Mouse (Mus musculus): ENCODE measurements at regions not wholly inside any gene's neighbourhood (a gene's known extent, or its start where the extent isn't known, plus 50 kb on each side); places are given as distances from the start of the nearest gene placed in this dataset.
A peak's percentile ranks its signal among the peaks of the same experiment; 100 is the strongest.

GRCm38 (mm10) chr11:114478736-114479135 lies 189.6 kb upstream of the Rpl38 start:
- H3K9ac ChIP-seq (ENCODE audit: insufficient read depth, low read depth), result no peak overlapping the region
- dilution Hi-C loops (cut with MboI; ENCODE audit: extremely low pct_ligation_motif_present, extremely low pct_unique_long_range_greater_than_20kb, low sequenced_read_pairs), result no loop called here
- peak; percentile 41 for DNase-seq (ENCODE audit: extremely low read depth)

GRCm38 (mm10) chr11:114477365-114477764 lies 191.0 kb upstream of the Rpl38 start:
- DNase-seq (ENCODE audit: extremely low read depth), result peak; percentile 36
- H3K9me3 ChIP-seq (replicated peaks; ENCODE audit: low read length), result no peaks in the 10 kb centered on the region
- H3K9ac ChIP-seq (ENCODE audit: insufficient read depth, low read depth), result no peak overlapping the region
- no peaks in the 10 kb centered on the region for H3K36me3 ChIP-seq (replicated peaks in 1 of 2; ENCODE audit: control insufficient read depth in 1 of 2, insufficient read depth in 1 of 2, low read length in 1 of 2)
- peak; percentile 53 to 54 for TF ChIP-seq CTCF (conservative IDR thresholded peaks at IDR 0.05 in 1 of 2, IDR thresholded peaks at IDR 0.05 in 1 of 2; ENCODE audit: low read depth in 2 of 2, low read length in 2 of 2)
- no peak for TF ChIP-seq ZMIZ1 (IDR thresholded peaks at IDR 0.05; ENCODE audit: low read depth, low read length)
- no peak for TF ChIP-seq MYC (IDR thresholded peaks at IDR 0.05; ENCODE audit: low read depth, low read length)
- TF ChIP-seq MAFK (IDR thresholded peaks at IDR 0.05; ENCODE audit: insufficient replicate concordance, low read length), result no peak
- TF ChIP-seq SMC3 (IDR thresholded peaks at IDR 0.05; ENCODE audit: low read depth, low read length), result peak; percentile 43
- TF ChIP-seq TBP (conservative IDR thresholded peaks at IDR 0.05; ENCODE audit: low read depth, low read length), result no peak
- peak; percentile 26 for TF ChIP-seq RAD21 (IDR thresholded peaks at IDR 0.05; ENCODE audit: low read depth, low read length)
- H3K4me2 ChIP-seq (ENCODE audit: insufficient read depth, low read depth, poor library complexity, severe bottlenecking), result no peak overlapping the region
- in situ Hi-C loops (cut with MboI; ENCODE audit: low pct_ligation_motif_present, low pct_unique_long_range_greater_than_20kb, low sequenced_read_pairs), result no loop called here
- no peaks in the 10 kb centered on the region; a peak in 1 of 4 replicates for H3K4me1 ChIP-seq (ENCODE audit: control insufficient read depth in 1 of 2, insufficient read depth in 2 of 2)
- H3K27me3 ChIP-seq (replicated peaks), result peaks cover 80% of the 10 kb centered on the region
- dilution Hi-C loops (cut with MboI; ENCODE audit: extremely low pct_ligation_motif_present, extremely low pct_unique_long_range_greater_than_20kb, low sequenced_read_pairs), result no loop called here
- no peak overlapping the region for H3K27ac ChIP-seq (ENCODE audit: insufficient read depth, low read depth)
- no peak overlapping the region for H3K4me3 ChIP-seq (replicated peaks in 1 of 3; ENCODE audit: low read depth in 2 of 3, low read length in 2 of 3, poor library complexity in 1 of 3)
- H3K79me2 ChIP-seq (replicated peaks; ENCODE audit: control insufficient read depth, extremely low read depth, insufficient read depth, poor library complexity, severe bottlenecking), result no peaks in the 10 kb centered on the region

More at GRCm38 (mm10) chr11:114478736-114479135, 189.6 kb upstream of the Rpl38 start:
- H3K4me3 ChIP-seq (replicated peaks in 1 of 3; ENCODE audit: low read depth in 2 of 3, low read length in 2 of 3, poor library complexity in 1 of 3), result no peak overlapping the region
- H3K27ac ChIP-seq (ENCODE audit: insufficient read depth, low read depth), result no peak overlapping the region
- no peak overlapping the region for H3K4me2 ChIP-seq (ENCODE audit: insufficient read depth, low read depth, poor library complexity, severe bottlenecking)
- in situ Hi-C loops (cut with MboI; ENCODE audit: low pct_ligation_motif_present, low pct_unique_long_range_greater_than_20kb, low sequenced_read_pairs), result no loop called here
- no peaks in the 10 kb centered on the region for H3K36me3 ChIP-seq (replicated peaks in 1 of 2; ENCODE audit: control insufficient read depth in 1 of 2, insufficient read depth in 1 of 2, low read length in 1 of 2)
- H3K9me3 ChIP-seq (replicated peaks; ENCODE audit: low read length), result no peaks in the 10 kb centered on the region
- no peak for TF ChIP-seq ZKSCAN1 (IDR thresholded peaks at IDR 0.05; ENCODE audit: borderline replicate concordance, low read depth, low read length)
- no peak for TF ChIP-seq MYC (IDR thresholded peaks at IDR 0.05; ENCODE audit: low read depth, low read length)
- peak; percentile 30; the same call in 1 of the 2 replicates for TF ChIP-seq ELF1 (IDR thresholded peaks at IDR 0.05; ENCODE audit: low read depth, low read length)
- no peak for TF ChIP-seq KAT2A (IDR thresholded peaks at IDR 0.05; ENCODE audit: insufficient replicate concordance, low read length)
- no peak for TF ChIP-seq ETS1 (conservative IDR thresholded peaks at IDR 0.05; ENCODE audit: low read depth, low read length)
- no peak for TF ChIP-seq USF1 (IDR thresholded peaks at IDR 0.05; ENCODE audit: low read depth, low read length)
- TF ChIP-seq ZMIZ1 (IDR thresholded peaks at IDR 0.05; ENCODE audit: low read depth, low read length), result no peak
- H3K27me3 ChIP-seq (replicated peaks), result peaks cover 77% of the 10 kb centered on the region
- H3K4me1 ChIP-seq (ENCODE audit: control insufficient read depth in 1 of 2, insufficient read depth in 2 of 2), result no peaks in the 10 kb centered on the region; a peak in 1 of 4 replicates
- H3K79me2 ChIP-seq (replicated peaks; ENCODE audit: control insufficient read depth, extremely low read depth, insufficient read depth, poor library complexity, severe bottlenecking), result no peaks in the 10 kb centered on the region

Data from CH12.LX (cell line).